ENCODE assay signal across 25 mouse cellular contexts in genomic region chr14:22602308-22602707, GRCm38 (mm10).
"Had no signal": no experiment of that assay in that cellular context is flagged by ENCODE, and none has a peak within 500 bp of the region (broad histone marks: within the 10 kb centered on the region; RNA-seq: fewer than 3 reads in every experiment).

No protein-coding gene starts in this region.

- H3K27me3 ChIP-seq: heart, embryonic 13.5 days; heart, embryonic 15.5 days; hindbrain, embryonic 15.5 days; kidney, embryonic 15.5 days; limb, embryonic 15.5 days had no signal

- H3K36me3 ChIP-seq: heart, embryonic 13.5 days; heart, embryonic 15.5 days; hindbrain, embryonic 13.5 days; hindbrain, embryonic 15.5 days; kidney, embryonic 15.5 days; limb, embryonic 13.5 days; limb, embryonic 15.5 days had no signal

- ATAC-seq: hindbrain, postnatal 0 days; intestine, embryonic 16.5 days had no signal

- H3K27ac ChIP-seq: gastrocnemius, adult 2 months; heart, adult 2 months; heart, embryonic 13.5 days; heart, embryonic 15.5 days; hindbrain, embryonic 13.5 days; hindbrain, embryonic 15.5 days; hindbrain, postnatal 0 days; kidney, embryonic 15.5 days; kidney, postnatal 0 days; limb, embryonic 13.5 days; limb, embryonic 15.5 days had no signal

- DNase-seq: gastrocnemius, adult 2 months; gastrocnemius, postnatal 10 days; gastrocnemius, postnatal 25 days; heart, adult 2 months; heart, postnatal 14 days; heart, postnatal 36 days; kidney, adult 11 months; kidney, adult 2 months; kidney, adult 9 months; kidney, postnatal 14 days; kidney, postnatal 36 days; layer of hippocampus, adult 9-11 months; layer of hippocampus, postnatal 36 days; left cerebral cortex, postnatal 4 days had no signal

- H3K4me1 ChIP-seq: heart, embryonic 15.5 days had no signal

- H3K4me2 ChIP-seq: heart, embryonic 11.5 days; heart, embryonic 13.5 days; heart, embryonic 15.5 days; hindbrain, embryonic 13.5 days; hindbrain, embryonic 15.5 days; kidney, embryonic 15.5 days; limb, embryonic 13.5 days; limb, embryonic 15.5 days had no signal

- H3K9ac ChIP-seq: heart, embryonic 13.5 days; heart, embryonic 15.5 days; hindbrain, embryonic 13.5 days; hindbrain, embryonic 15.5 days; kidney, embryonic 15.5 days; limb, embryonic 13.5 days; limb, embryonic 15.5 days had no signal

- H3K4me3 ChIP-seq: gastrocnemius, adult 2 months; heart, adult 2 months; heart, embryonic 13.5 days; heart, embryonic 15.5 days; hindbrain, embryonic 13.5 days; hindbrain, embryonic 15.5 days; kidney, embryonic 15.5 days; limb, embryonic 13.5 days; limb, embryonic 15.5 days had no signal

- H3K9me3 ChIP-seq: heart, embryonic 13.5 days; heart, embryonic 15.5 days; hindbrain, embryonic 13.5 days; hindbrain, embryonic 15.5 days; kidney, embryonic 15.5 days; limb, embryonic 13.5 days; limb, embryonic 15.5 days had no signal
